Mouse (Mus musculus) limb, embryonic 10.5 days (tissue): ENCODE data around the gene Egfl7. TPM values are rescaled to one million over a fixed set of nuclear protein-coding genes. Genes with fewer than 3 reads are reported as not detected.

Source experiments
- DNase-seq: peaks from one replicate; pipeline ENCODE4 v3.0.0-alpha.2; 2017; ENCODE audit warnings: low spot score
- H3K27ac ChIP-seq: fragments of 300-500 bp; sonication (generic); 2 replicates; pipeline ENCODE4 v1.5.1; 2016; ENCODE audit warnings: mild to moderate bottlenecking
- H3K27me3 ChIP-seq: fragments of 300-500 bp; sonication (generic); 2 replicates; pipeline ENCODE4 v1.6.1; 2016; ENCODE audit warnings: low read depth, mild to moderate bottlenecking; ENCODE audit not compliant: poor library complexity, severe bottlenecking
- H3K36me3 ChIP-seq: fragments of 300-500 bp; sonication (generic); 2 replicates; pipeline ENCODE4 v1.6.1; 2016; ENCODE audit warnings: mild to moderate bottlenecking, moderate library complexity
- H3K4me1 ChIP-seq: fragments of 300-500 bp; sonication (generic); 2 replicates; pipeline ENCODE4 v1.6.1; 2016
- H3K4me3 ChIP-seq: fragments of 300-500 bp; sonication (generic); 2 replicates; pipeline ENCODE4 v1.5.1; 2016; ENCODE audit warnings: mild to moderate bottlenecking, moderate library complexity
- H3K9me3 ChIP-seq: fragments of 300-500 bp; sonication (generic); replicated peaks from 2 replicates; pipeline ENCODE4 v1.6.1; 2016; ENCODE audit warnings: mild to moderate bottlenecking
- WGBS: fragments of 180-500 bp; shearing (Covaris S2); methylation state at CpG from one replicate; pipeline ENCODE4 v1.1.7; 2016; 5-methylcytosine and 5-hydroxymethylcytosine counted together
- polyA plus RNA-seq: library from polyadenylated mRNA; unstranded; fragments of >200 nt; fragmentation: Nextera tagmentation; extraction: Ambion mirVana; gene quantifications from 2 replicates; pipeline ENCODE4 v1.2.1, GENCODE M21; 2016

Gene Egfl7
- polyA plus RNA-seq, 1 experiment from 2014 or later, result 97.2 TPM

GRCm38 (mm10) chr2:26597810-26598209, 18.0 kb downstream of the Egfl7 start:
- Histone ChIP-seq H3K4me3 (no peak overlapping the region), H3K27me3 (peaks cover 11% of the 10 kb centered on the region), H3K4me1 (peaks cover 6% of the 10 kb centered on the region; the same call in 1 of the 2 replicates), H3K27ac (no peak overlapping the region), H3K9me3 (no peaks in the 10 kb centered on the region), H3K36me3 (peaks cover 12% of the 10 kb centered on the region)
- 91% methylated on average over 2 of the region's 2 CpGs for WGBS
- DNase-seq, result no peak

GRCm38 (mm10) chr2:26598462-26598861, 18.6 kb downstream of the Egfl7 start:
- Histone ChIP-seq H3K27ac (no peak overlapping the region), H3K4me3 (no peak overlapping the region), H3K9me3 (no peaks in the 10 kb centered on the region), H3K27me3 (peaks cover 17% of the 10 kb centered on the region), H3K4me1 (peaks cover 9% of the 10 kb centered on the region), H3K36me3 (peaks cover 7% of the 10 kb centered on the region)
- 79% methylated on average over 3 of the region's 3 CpGs for WGBS
- no peak for DNase-seq

DNA sequence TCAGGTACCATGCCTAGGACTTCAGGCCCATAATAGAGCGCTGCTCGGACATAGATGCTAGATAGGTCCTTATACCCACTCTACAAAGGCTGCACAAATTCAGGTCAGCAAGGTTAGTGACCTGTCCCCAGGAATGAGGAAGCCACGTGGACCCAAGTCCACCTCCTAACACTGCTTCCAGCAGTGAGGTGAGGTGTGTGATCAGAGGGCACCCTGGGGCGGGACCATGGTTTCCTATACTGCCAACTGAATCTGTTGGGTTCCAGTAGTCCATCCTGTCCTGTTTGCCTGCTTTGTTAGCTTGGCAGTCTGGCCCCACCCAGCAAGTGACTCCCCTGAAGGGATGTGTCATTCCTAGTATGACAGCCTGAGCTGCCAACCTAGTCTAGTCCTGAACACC, 20.2 kb downstream of the Egfl7 start:
- 89% methylated on average over 4 of the region's 4 CpGs for WGBS

GRCm38 (mm10) chr2:26600664-26601063, 20.9 kb downstream of the Egfl7 start:
- 94% methylated on average over 2 of the region's 2 CpGs for WGBS
- no peaks in the 10 kb centered on the region; the same call in 1 of the 2 replicates for H3K36me3 ChIP-seq
- no peak overlapping the region for H3K4me3 ChIP-seq
- H3K9me3 ChIP-seq, result no peaks in the 10 kb centered on the region
- no peak for DNase-seq
- peaks cover 37% of the 10 kb centered on the region for H3K27me3 ChIP-seq
- H3K27ac ChIP-seq, result no peak overlapping the region
- peaks cover 20% of the 10 kb centered on the region for H3K4me1 ChIP-seq

More for the DNA sequence above, 20.2 kb downstream of the Egfl7 start:
- Histone ChIP-seq H3K27me3 (peaks cover 30% of the 10 kb centered on the region), H3K4me3 (no peak overlapping the region), H3K9me3 (no peaks in the 10 kb centered on the region), H3K36me3 (no peaks in the 10 kb centered on the region; the same call in 1 of the 2 replicates), H3K4me1 (peaks cover 21% of the 10 kb centered on the region), H3K27ac (no peak overlapping the region)
- DNase-seq, result no peak

DNA sequence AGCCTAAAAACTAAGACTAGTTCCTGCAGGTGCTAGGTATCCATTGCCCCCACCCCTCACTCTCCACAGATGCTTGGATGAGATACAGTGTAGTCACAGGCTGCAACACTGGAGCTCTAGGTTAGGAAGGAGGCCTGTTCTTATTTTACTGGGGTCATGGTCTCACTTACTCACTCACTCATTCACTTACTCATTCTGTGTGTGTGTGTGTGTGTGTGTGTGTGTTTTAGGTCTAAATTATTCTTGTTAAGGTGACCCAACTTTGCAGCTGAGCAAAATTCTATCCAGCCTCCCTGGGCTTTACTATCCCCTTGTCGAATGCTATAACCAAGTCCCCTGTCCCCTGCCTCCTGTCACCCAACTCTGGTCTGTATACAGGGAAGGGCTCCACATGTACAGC, 21.8 kb downstream of the Egfl7 start:
- no peaks in the 10 kb centered on the region for H3K9me3 ChIP-seq
- 83% methylated on average over 1 of the region's 1 CpGs for WGBS
- H3K27ac ChIP-seq, result no peak overlapping the region
- H3K36me3 ChIP-seq, result no peaks in the 10 kb centered on the region
- peaks cover 20% of the 10 kb centered on the region for H3K4me1 ChIP-seq
- DNase-seq, result no peak
- peaks cover 44% of the 10 kb centered on the region for H3K27me3 ChIP-seq
- H3K4me3 ChIP-seq, result no peak overlapping the region

GRCm38 (mm10) chr2:26602631-26603030, 22.8 kb downstream of the Egfl7 start:
- 93% methylated on average over 5 of the region's 5 CpGs for WGBS

GRCm38 (mm10) chr2:26603159-26603558, 23.3 kb downstream of the Egfl7 start:
- H3K27ac ChIP-seq, result peak overlapping the region; percentile 85; the same call in 1 of the 2 replicates
- WGBS, result 11% methylated on average over 6 of the region's 6 CpGs
- no peak for DNase-seq
- no peaks in the 10 kb centered on the region for H3K9me3 ChIP-seq
- peaks cover 20% of the 10 kb centered on the region for H3K4me1 ChIP-seq
- H3K27me3 ChIP-seq, result peaks cover 54% of the 10 kb centered on the region
- no peaks in the 10 kb centered on the region for H3K36me3 ChIP-seq
- H3K4me3 ChIP-seq, result peak overlapping the region; percentile 76

More at GRCm38 (mm10) chr2:26602631-26603030, 22.8 kb downstream of the Egfl7 start:
- H3K36me3 ChIP-seq, result no peaks in the 10 kb centered on the region
- no peak for DNase-seq
- peaks cover 53% of the 10 kb centered on the region for H3K27me3 ChIP-seq
- H3K9me3 ChIP-seq, result no peaks in the 10 kb centered on the region
- 0 out of 2 replicates have a peak overlapping the region, but pooled peaks have one; percentile 76 for H3K4me3 ChIP-seq
- H3K27ac ChIP-seq, result no peak overlapping the region
- H3K4me1 ChIP-seq, result peaks cover 20% of the 10 kb centered on the region

DNA sequence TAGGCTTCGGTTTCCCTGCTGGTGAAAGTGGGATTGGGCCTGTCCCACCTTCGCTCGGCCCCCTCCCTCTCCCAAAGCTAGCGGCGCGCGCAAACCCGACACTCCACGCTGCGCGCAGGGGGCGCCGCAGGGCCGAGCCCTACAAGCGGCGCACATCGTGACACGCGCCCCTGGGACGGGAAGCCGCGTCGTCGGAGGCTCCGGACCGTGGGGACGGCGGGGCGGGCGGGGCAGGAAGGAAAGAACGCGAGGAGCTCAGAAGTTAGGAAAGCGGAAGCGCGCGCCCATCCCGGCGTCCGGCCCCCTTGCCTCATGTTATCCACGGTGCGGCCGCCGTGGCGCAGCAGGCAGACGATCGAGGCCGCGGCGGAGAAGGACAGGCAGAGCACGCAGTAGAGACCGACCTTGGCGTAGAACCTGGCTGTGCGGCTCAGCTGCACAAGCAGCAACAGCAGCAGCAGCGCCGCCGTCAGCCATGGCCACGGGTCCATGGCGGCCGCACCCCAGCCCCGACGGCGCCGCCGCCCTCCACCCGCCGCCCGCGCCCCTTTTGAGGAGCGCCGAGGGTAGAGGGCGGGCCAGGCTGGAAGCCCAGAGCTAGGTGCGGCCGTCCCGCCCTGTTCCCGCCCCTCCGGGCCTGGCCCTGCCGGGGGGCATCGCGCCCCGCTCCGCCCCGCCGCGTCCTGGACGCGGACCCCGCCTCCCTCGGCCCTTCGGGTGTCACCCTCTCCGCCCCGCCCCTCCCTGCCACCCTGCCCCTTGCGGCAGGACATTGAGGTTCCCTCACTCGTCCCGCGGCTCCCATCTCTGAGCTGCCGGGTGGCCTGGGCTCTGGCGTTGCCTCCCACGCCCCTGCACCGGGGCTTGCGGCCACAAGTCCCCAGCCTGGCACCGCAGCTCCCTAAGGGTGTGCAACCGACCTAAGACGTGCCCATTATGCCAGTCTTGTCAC, 24.2 kb downstream of the Egfl7 start, which contains the start of gene Agpat2:
Agpat2 (minus strand) TSS at position 698 of the 952 bp plus-strand sequence.
- H3K27ac ChIP-seq, result peak within 1 kb of the TSS; percentile 85

DNA sequence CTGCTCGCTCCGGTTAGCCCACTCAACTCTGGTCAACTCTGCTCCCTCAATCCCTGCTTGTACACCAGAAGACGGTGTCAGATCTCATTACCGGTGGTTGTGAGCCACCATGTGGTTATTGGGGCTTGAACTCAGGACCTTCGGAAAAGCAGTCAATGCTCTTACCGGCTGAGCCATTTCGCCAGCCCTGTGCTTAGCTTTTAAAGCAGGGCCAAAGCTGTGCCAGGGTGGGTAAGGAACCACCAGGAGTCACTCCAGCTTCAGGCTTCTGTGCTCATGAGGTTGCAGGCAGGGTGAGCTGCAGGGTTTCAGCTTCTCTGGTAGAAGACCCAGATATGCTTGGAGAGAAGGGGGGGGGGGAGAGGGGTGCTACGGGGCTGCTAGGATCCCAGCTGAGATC, 25.5 kb downstream of the Egfl7 start:
- Histone ChIP-seq H3K4me1 (peaks cover 20% of the 10 kb centered on the region), H3K9me3 (no peaks in the 10 kb centered on the region), H3K27ac (no peak overlapping the region), H3K36me3 (no peaks in the 10 kb centered on the region), H3K4me3 (no peak overlapping the region), H3K27me3 (peaks cover 60% of the 10 kb centered on the region)
- 82% methylated on average over 8 of the region's 8 CpGs for WGBS
- DNase-seq, result no peak

More for the DNA sequence above, 24.2 kb downstream of the Egfl7 start, which contains the start of gene Agpat2:
- no peaks in the 10 kb centered on the region for H3K9me3 ChIP-seq
- peak; percentile 78 for DNase-seq
- H3K4me3 ChIP-seq, result peak within 1 kb of the TSS; percentile 76
- H3K4me1 ChIP-seq, result peaks cover 20% of the 10 kb centered on the region
- H3K27me3 ChIP-seq, result peaks cover 59% of the 10 kb centered on the region
- H3K36me3 ChIP-seq, result no peaks in the 10 kb centered on the region
- WGBS, result under 1% methylated on average over 98 of the region's 103 CpGs

DNA sequence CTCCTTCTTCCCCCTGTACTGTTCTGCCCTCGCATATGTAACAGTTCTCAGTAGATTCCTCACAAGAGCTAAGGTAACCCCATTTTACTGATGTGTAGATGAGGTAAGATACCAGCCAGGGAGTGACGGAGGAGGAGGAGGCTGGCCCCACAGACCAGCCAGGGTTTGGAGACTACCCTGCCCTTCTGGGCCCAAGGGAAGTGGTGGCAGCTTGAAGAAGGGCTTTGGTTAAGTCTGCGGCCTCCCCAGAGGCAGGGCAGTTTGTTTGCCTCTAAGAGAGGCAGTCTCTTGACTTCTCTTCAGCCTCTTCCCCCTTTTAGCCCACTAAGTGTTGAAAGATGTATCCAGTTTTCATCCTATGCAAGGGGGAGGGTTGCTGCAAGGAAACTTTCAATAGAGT, 26.8 kb downstream of the Egfl7 start:
- peaks cover 20% of the 10 kb centered on the region for H3K4me1 ChIP-seq
- H3K9me3 ChIP-seq, result no peaks in the 10 kb centered on the region
- 75% methylated on average over 3 of the region's 3 CpGs for WGBS
- DNase-seq, result no peak
- no peak overlapping the region for H3K4me3 ChIP-seq
- no peak overlapping the region for H3K27ac ChIP-seq
- H3K27me3 ChIP-seq, result peaks cover 60% of the 10 kb centered on the region
- H3K36me3 ChIP-seq, result no peaks in the 10 kb centered on the region

- H3K36me3 ChIP-seq, result no peaks in the 10 kb centered on the region
- H3K27ac ChIP-seq, result no peak overlapping the region
- H3K4me3 ChIP-seq, result no peak overlapping the region
- DNase-seq, result no peak
- no peaks in the 10 kb centered on the region for H3K9me3 ChIP-seq
- peaks cover 20% of the 10 kb centered on the region for H3K4me1 ChIP-seq
- peaks cover 55% of the 10 kb centered on the region for H3K27me3 ChIP-seq
- WGBS, result 54% methylated on average over 6 of the region's 6 CpGs
Observed at GRCm38 (mm10) chr2:26607056-26607910, 27.5 kb downstream of the Egfl7 start.

GRCm38 (mm10) chr2:26608781-26609180, 29.0 kb downstream of the Egfl7 start:
- Histone ChIP-seq H3K36me3 (no peaks in the 10 kb centered on the region), H3K4me3 (no peak overlapping the region), H3K4me1 (peaks cover 10% of the 10 kb centered on the region), H3K27me3 (peaks cover 40% of the 10 kb centered on the region), H3K27ac (no peak overlapping the region), H3K9me3 (no peaks in the 10 kb centered on the region)
- DNase-seq, result no peak
